Mouse (Mus musculus): ENCODE data around the gene Tram1l1. TPM values are rescaled to one million over a fixed set of nuclear protein-coding genes. Genes with fewer than 3 reads are reported as not detected.

Gene Tram1l1
- polyA plus RNA-seq, 1 experiment from 2014 or later: 7.8 TPM

DNA sequence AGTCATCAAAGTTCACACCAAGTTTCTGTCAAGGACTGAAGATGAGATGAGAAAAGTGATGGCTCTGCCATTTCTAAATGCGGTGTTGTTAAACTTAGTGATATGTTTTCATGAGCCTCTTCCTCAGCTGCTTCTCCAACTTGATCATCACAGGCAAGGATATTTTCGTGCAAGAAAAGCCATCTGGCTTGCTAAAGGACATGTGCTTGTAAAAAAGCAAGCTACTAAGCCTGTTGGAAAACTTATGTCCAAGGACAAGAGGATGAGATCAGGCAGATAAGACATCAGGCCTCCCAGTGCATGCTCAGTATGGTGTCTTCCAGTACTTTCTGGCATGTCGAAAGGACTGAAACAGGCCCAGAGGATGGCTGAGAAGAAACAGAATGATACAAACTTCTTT lies 36.9 kb downstream of the Tram1l1 start:
- no peaks in the 10 kb centered on the region for H3K4me1 ChIP-seq (ENCODE audit: control insufficient read depth, insufficient read depth, low read length)
- no peak for ATAC-seq (ENCODE audit: insufficient read depth, low FRiP score)
- H3K27me3 ChIP-seq (ENCODE audit: control insufficient read depth, insufficient read depth, low read length): no peaks in the 10 kb centered on the region
- H3K36me3 ChIP-seq (ENCODE audit: control insufficient read depth, insufficient read depth, low read length): no peaks in the 10 kb centered on the region
- H3K4me2 ChIP-seq (ENCODE audit: low read depth, low read length): no peak overlapping the region
- H3K4me3 ChIP-seq (replicated peaks; ENCODE audit: low read length): no peak overlapping the region
- no peak overlapping the region for H3K27ac ChIP-seq (ENCODE audit: low read length)
- 81% methylated on average over 3 of the region's 3 CpGs for WGBS
- H3K9me3 ChIP-seq (replicated peaks; ENCODE audit: control insufficient read depth, low read length): no peaks in the 10 kb centered on the region
- no peak overlapping the region for H3K9ac ChIP-seq (ENCODE audit: low read length)

DNA sequence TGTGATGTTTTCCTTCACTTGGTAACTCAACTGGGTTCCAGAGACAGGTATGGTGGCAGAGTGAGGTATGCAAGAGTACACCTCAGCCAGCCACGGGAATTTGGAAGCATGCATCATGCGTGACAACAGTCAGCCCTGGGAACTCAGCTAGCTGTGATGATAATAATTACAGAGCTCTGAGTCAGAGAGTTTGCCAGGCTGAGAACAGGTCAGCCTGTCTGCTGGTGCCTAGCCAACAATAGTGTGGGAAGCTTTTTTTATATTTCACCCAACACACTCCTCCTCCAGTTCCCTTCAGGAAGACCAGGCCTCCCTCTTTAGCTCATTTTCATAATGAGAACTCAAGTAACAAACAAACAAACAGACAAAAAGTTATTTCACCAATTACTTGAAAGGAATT lies 51.4 kb downstream of the Tram1l1 start:
- Histone ChIP-seq H3K4me3 (replicated peaks; ENCODE audit: low read length) (no peak overlapping the region), H3K9me3 (replicated peaks; ENCODE audit: control insufficient read depth, low read length) (no peaks in the 10 kb centered on the region), H3K36me3 (ENCODE audit: control insufficient read depth, insufficient read depth, low read length) (no peaks in the 10 kb centered on the region), H3K27ac (ENCODE audit: low read length) (no peak overlapping the region), H3K27me3 (ENCODE audit: control insufficient read depth, insufficient read depth, low read length) (no peaks in the 10 kb centered on the region), H3K9ac (ENCODE audit: low read length) (no peak overlapping the region), H3K4me1 (ENCODE audit: control insufficient read depth, insufficient read depth, low read length) (no peaks in the 10 kb centered on the region), H3K4me2 (ENCODE audit: low read depth, low read length) (no peak overlapping the region)
- no peak for ATAC-seq (ENCODE audit: insufficient read depth, low FRiP score)
- WGBS: 76% methylated on average over 2 of the region's 2 CpGs

Other genes starting within 250 kb of the Tram1l1 start
- gene 1700006A11Rik, start 105.2 kb downstream of the Tram1l1 start, polyA plus RNA-seq (2015; fragmentation: Nextera tagmentation; extraction: Ambion mirVana): not detected in 2 replicates

All from stomach, embryonic 16.5 days (tissue).